In the genomic region with DNA sequence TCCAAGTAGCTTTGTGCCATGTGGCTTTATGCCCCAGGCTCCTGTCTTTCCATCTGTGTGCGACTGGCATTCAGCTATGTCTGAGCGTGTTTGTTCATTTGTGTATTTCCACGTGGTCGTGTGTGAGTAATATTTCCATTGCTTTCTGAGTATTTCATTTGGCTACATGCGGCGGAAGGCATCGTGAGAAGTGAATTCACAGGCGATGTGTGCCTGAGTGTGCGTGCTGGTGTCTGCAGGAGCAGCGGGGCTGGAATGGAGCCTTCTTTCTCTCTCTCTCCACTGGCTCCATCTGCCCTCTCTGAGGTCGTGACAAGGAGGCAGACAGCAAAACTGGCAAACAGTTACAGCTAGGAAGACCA, we compare ENCODE assay signal across 9 mouse cellular contexts. TPM values are rescaled to one million over a fixed set of nuclear protein-coding genes. Genes with fewer than 3 reads are reported as not detected.
DNase-seq lines count a peak whose midpoint lies in the region; ATAC-seq lines count a peak whose summit lies in the region.
"Had no signal": no experiment of that assay in that cellular context is flagged by ENCODE, and none has a peak within 500 bp of the region (broad histone marks: within the 10 kb centered on the region; RNA-seq: fewer than 3 reads in every experiment).

No protein-coding gene starts in this region.

- H3K27me3 ChIP-seq in kidney, embryonic 15.5 days = peaks cover 80% of the 10 kb centered on the region
- peaks cover 39% of the 10 kb centered on the region for H3K27me3 ChIP-seq in hindbrain, embryonic 14.5 days (ENCODE audit: control insufficient read depth, insufficient read depth, low read length)
- 0 out of 2 replicates have a peak, but pooled peaks cover 5% of the 10 kb centered on the region for H3K27me3 ChIP-seq in midbrain, embryonic 15.5 days (replicated peaks)

- peak overlapping the region; percentile 57 for H3K27ac ChIP-seq in kidney, embryonic 15.5 days
- H3K27ac ChIP-seq in hindbrain, embryonic 14.5 days = peak overlapping the region; percentile 97
- H3K27ac ChIP-seq in midbrain, embryonic 15.5 days = peak overlapping the region; percentile 98
- H3K27ac ChIP-seq: liver, embryonic 14.5 days had no signal

- ATAC-seq in kidney, embryonic 15.5 days (replicated peaks; ENCODE audit: low FRiP score) = no peak
- peak; percentile 5; the same call in 1 of the 2 replicates for ATAC-seq in hindbrain, embryonic 14.5 days (ENCODE audit: low FRiP score)
- ATAC-seq in midbrain, embryonic 15.5 days (replicated peaks) = peak; percentile 0; the same call in 1 of the 2 replicates

- H3K4me3 ChIP-seq in kidney, embryonic 15.5 days (replicated peaks) = peak overlapping the region; percentile 53
- peak overlapping the region; percentile 34 for H3K4me3 ChIP-seq in hindbrain, embryonic 14.5 days (replicated peaks; ENCODE audit: low read length)
- H3K4me3 ChIP-seq in midbrain, embryonic 15.5 days = peak overlapping the region; percentile 37

- WGBS in kidney, embryonic 15.5 days = 17% methylated on average over 11 of the region's 11 CpGs
- WGBS in hindbrain, embryonic 14.5 days = 10% methylated on average over 11 of the region's 11 CpGs
- 8% methylated on average over 11 of the region's 11 CpGs for WGBS in midbrain, embryonic 15.5 days

- H3K9ac ChIP-seq in kidney, embryonic 15.5 days = no peak overlapping the region
- H3K9ac ChIP-seq in hindbrain, embryonic 14.5 days = peak overlapping the region; percentile 66
- H3K9ac ChIP-seq in midbrain, embryonic 15.5 days = peak overlapping the region; percentile 64
- H3K9ac ChIP-seq: liver, embryonic 14.5 days had no signal

- H3K9me3 ChIP-seq in kidney, embryonic 15.5 days (replicated peaks) = no peaks in the 10 kb centered on the region
- H3K9me3 ChIP-seq in hindbrain, embryonic 14.5 days (ENCODE audit: control insufficient read depth, low read length) = no peaks in the 10 kb centered on the region
- no peaks in the 10 kb centered on the region for H3K9me3 ChIP-seq in midbrain, embryonic 15.5 days

- peak overlapping the region; percentile 94 for H3K4me2 ChIP-seq in kidney, embryonic 15.5 days
- peak overlapping the region; percentile 79 for H3K4me2 ChIP-seq in hindbrain, embryonic 14.5 days (replicated peaks)
- peak overlapping the region; percentile 65 for H3K4me2 ChIP-seq in midbrain, embryonic 15.5 days

- H3K36me3 ChIP-seq in kidney, embryonic 15.5 days = no peaks in the 10 kb centered on the region
- H3K36me3 ChIP-seq in hindbrain, embryonic 14.5 days (replicated peaks; ENCODE audit: control insufficient read depth, insufficient read depth) = no peaks in the 10 kb centered on the region
- H3K36me3 ChIP-seq in midbrain, embryonic 15.5 days (replicated peaks) = no peaks in the 10 kb centered on the region

- H3K4me1 ChIP-seq in kidney, embryonic 15.5 days = peaks cover 60% of the 10 kb centered on the region
- H3K4me1 ChIP-seq in hindbrain, embryonic 14.5 days (replicated peaks; ENCODE audit: control insufficient read depth, insufficient read depth, low read length) = peaks cover 54% of the 10 kb centered on the region
- peaks cover 60% of the 10 kb centered on the region for H3K4me1 ChIP-seq in midbrain, embryonic 15.5 days

- DNase-seq in kidney, adult 11 months = no peak
- DNase-seq in brain, embryonic 18.5 days (ENCODE audit: low read depth, low spot score) = peak; percentile 72
- no peak for DNase-seq in hindbrain, embryonic 14.5 days (ENCODE audit: low spot score)
- no peak for DNase-seq in Muller cell, postnatal 12 days (ENCODE audit: inconsistent ontology term)
- DNase-seq in thymus, postnatal 0 days (ENCODE audit: low spot score) = no peak
- no peak for DNase-seq in right cerebral cortex, postnatal 14 days

RNA-seq across cellular contexts. Expression of a gene that starts 24.1 kb away (rescaled TPM):
- 47.0 and 51.4 TPM in 2 replicates for polyA plus RNA-seq in kidney, embryonic 15.5 days (2015; fragmentation: Nextera tagmentation; extraction: Ambion mirVana)
- polyA plus RNA-seq in hindbrain, embryonic 14.5 days (2014; fragmentation: Nextera tagmentation; extraction: Ambion mirVana) = 32.2 and 33.1 TPM in 2 replicates
- 41.9 and 43.0 TPM in 2 replicates for polyA plus RNA-seq in midbrain, embryonic 15.5 days (2015; fragmentation: Nextera tagmentation; extraction: Ambion mirVana)
- polyA plus RNA-seq in thymus, postnatal 0 days (2015; fragmentation: Nextera tagmentation; extraction: Ambion mirVana) = 55.9 and 58.4 TPM in 2 replicates
